Mouse (Mus musculus): ENCODE measurements around the gene Rps6ka3. TPM values are rescaled to one million over a fixed set of nuclear protein-coding genes. Genes with fewer than 3 reads are reported as not detected.

Rps6ka3 gene
- total and polyA plus RNA-seq, 3 experiments: 5.0 to 52.7 (median 15.5) TPM

GRCm38 (mm10) chrX:159255123-159255978, 45.2 kb downstream of the Rps6ka3 start:
- ATAC-seq (ENCODE audit: extremely low read depth, insufficient number of reproducible peaks, low FRiP score, poor library complexity, severe bottlenecking): peak; percentile 68
- peaks cover 3% of the 10 kb centered on the region for H3K4me1 ChIP-seq (ENCODE audit: insufficient read depth, low read depth, low read length)
- no peaks in the 10 kb centered on the region for H3K27me3 ChIP-seq (ENCODE audit: insufficient read depth, low read length)
- H3K36me3 ChIP-seq (replicated peaks): no peaks in the 10 kb centered on the region
- no peaks in the 10 kb centered on the region for H3K9me3 ChIP-seq (replicated peaks)
- no peak for TF ChIP-seq TAL1 (conservative IDR thresholded peaks at IDR 0.05; ENCODE audit: low read depth, low read length)
- 0 out of 2 replicates have a peak, but pooled peaks have one; percentile 7 for TF ChIP-seq CTCF (IDR thresholded peaks at IDR 0.05; ENCODE audit: low read depth, low read length)
- peak overlapping the region; percentile 79 for H3K4me3 ChIP-seq (ENCODE audit: low read depth, low read length)
- DNase-seq (ENCODE audit: low spot score): peak; percentile 75

GRCm38 (mm10) chrX:159256040-159256852, 46.1 kb downstream of the Rps6ka3 start:
- no peak for TF ChIP-seq TAL1 (conservative IDR thresholded peaks at IDR 0.05; ENCODE audit: low read depth, low read length)
- TF ChIP-seq GATA1 (IDR thresholded peaks at IDR 0.05; ENCODE audit: borderline replicate concordance, low read length): no peak
- no peak for TF ChIP-seq POLR2AphosphoS5 (IDR thresholded peaks at IDR 0.05; ENCODE audit: insufficient replicate concordance, low read depth, low read length)
- TF ChIP-seq CTCF (IDR thresholded peaks at IDR 0.05; ENCODE audit: low read depth, low read length): no peak
- peak overlapping the region; percentile 79 for H3K4me3 ChIP-seq (ENCODE audit: low read depth, low read length)
- ATAC-seq (ENCODE audit: extremely low read depth, insufficient number of reproducible peaks, low FRiP score, poor library complexity, severe bottlenecking): no peak
- DNase-seq (ENCODE audit: low spot score): no peak
- H3K27me3 ChIP-seq (ENCODE audit: insufficient read depth, low read length): no peaks in the 10 kb centered on the region
- H3K4me1 ChIP-seq (ENCODE audit: insufficient read depth, low read depth, low read length): peaks cover 3% of the 10 kb centered on the region
- H3K9me3 ChIP-seq (replicated peaks): no peaks in the 10 kb centered on the region
- no peaks in the 10 kb centered on the region for H3K36me3 ChIP-seq (replicated peaks)

GRCm38 (mm10) chrX:159256921-159257421, 46.9 kb downstream of the Rps6ka3 start:
- TF ChIP-seq TAL1 (conservative IDR thresholded peaks at IDR 0.05; ENCODE audit: low read depth, low read length) (no peak), CTCF (IDR thresholded peaks at IDR 0.05; ENCODE audit: low read depth, low read length) (no peak), GATA2 (IDR thresholded peaks at IDR 0.05; ENCODE audit: borderline replicate concordance, low read depth, low read length) (no peak), POLR2AphosphoS5 (IDR thresholded peaks at IDR 0.05; ENCODE audit: insufficient replicate concordance, low read depth, low read length) (no peak), GATA1 (IDR thresholded peaks at IDR 0.05; ENCODE audit: borderline replicate concordance, low read length) (no peak)
- Histone ChIP-seq H3K4me3 (ENCODE audit: low read depth, low read length) (peak overlapping the region; percentile 79), H3K9me3 (replicated peaks) (no peaks in the 10 kb centered on the region), H3K4me1 (ENCODE audit: insufficient read depth, low read depth, low read length) (peaks cover 3% of the 10 kb centered on the region), H3K27me3 (ENCODE audit: insufficient read depth, low read length) (no peaks in the 10 kb centered on the region), H3K36me3 (replicated peaks) (no peaks in the 10 kb centered on the region)
- ATAC-seq (ENCODE audit: extremely low read depth, insufficient number of reproducible peaks, low FRiP score, poor library complexity, severe bottlenecking) (no peak; the same call in 1 of the 2 replicates), DNase-seq (ENCODE audit: low spot score) (peak; percentile 5)

- Histone ChIP-seq H3K27me3 (ENCODE audit: insufficient read depth, low read length) (no peaks in the 10 kb centered on the region), H3K36me3 (replicated peaks) (peaks cover 6% of the 10 kb centered on the region), H3K4me3 (ENCODE audit: low read depth, low read length) (no peak overlapping the region), H3K9me3 (replicated peaks) (no peaks in the 10 kb centered on the region), H3K4me1 (ENCODE audit: insufficient read depth, low read depth, low read length) (no peaks in the 10 kb centered on the region)
- no peak for DNase-seq (ENCODE audit: low spot score)
- ATAC-seq (ENCODE audit: extremely low read depth, insufficient number of reproducible peaks, low FRiP score, poor library complexity, severe bottlenecking): no peak
- no peak for TF ChIP-seq POLR2AphosphoS5 (IDR thresholded peaks at IDR 0.05; ENCODE audit: insufficient replicate concordance, low read depth, low read length)
- no peak for TF ChIP-seq TAL1 (conservative IDR thresholded peaks at IDR 0.05; ENCODE audit: low read depth, low read length)
- TF ChIP-seq GATA2 (IDR thresholded peaks at IDR 0.05; ENCODE audit: borderline replicate concordance, low read depth, low read length): no peak
- peak; percentile 38; the same call in 1 of the 2 replicates for TF ChIP-seq CTCF (IDR thresholded peaks at IDR 0.05; ENCODE audit: low read depth, low read length)
- no peak for TF ChIP-seq GATA1 (IDR thresholded peaks at IDR 0.05; ENCODE audit: borderline replicate concordance, low read length)
Measured at GRCm38 (mm10) chrX:159264681-159265080, 54.6 kb downstream of the Rps6ka3 start.

GRCm38 (mm10) chrX:159269072-159269471, 59.0 kb downstream of the Rps6ka3 start:
- Histone ChIP-seq H3K36me3 (replicated peaks) (peaks cover 6% of the 10 kb centered on the region), H3K4me1 (ENCODE audit: insufficient read depth, low read depth, low read length) (no peaks in the 10 kb centered on the region), H3K27me3 (ENCODE audit: insufficient read depth, low read length) (no peaks in the 10 kb centered on the region), H3K9me3 (replicated peaks) (no peaks in the 10 kb centered on the region), H3K4me3 (ENCODE audit: low read depth, low read length) (no peak overlapping the region)
- DNase-seq (ENCODE audit: low spot score): no peak
- TF ChIP-seq GATA2 (IDR thresholded peaks at IDR 0.05; ENCODE audit: borderline replicate concordance, low read depth, low read length) (no peak), GATA1 (IDR thresholded peaks at IDR 0.05; ENCODE audit: borderline replicate concordance, low read length) (no peak), POLR2AphosphoS5 (IDR thresholded peaks at IDR 0.05; ENCODE audit: insufficient replicate concordance, low read depth, low read length) (no peak), TAL1 (conservative IDR thresholded peaks at IDR 0.05; ENCODE audit: low read depth, low read length) (no peak), CTCF (IDR thresholded peaks at IDR 0.05; ENCODE audit: low read depth, low read length) (no peak)
- peak; percentile 28; the same call in 1 of the 2 replicates for ATAC-seq (ENCODE audit: extremely low read depth, insufficient number of reproducible peaks, low FRiP score, poor library complexity, severe bottlenecking)

- ATAC-seq (ENCODE audit: extremely low read depth, insufficient number of reproducible peaks, low FRiP score, poor library complexity, severe bottlenecking): no peak
- Histone ChIP-seq H3K4me3 (ENCODE audit: low read depth, low read length) (no peak overlapping the region), H3K27me3 (ENCODE audit: insufficient read depth, low read length) (no peaks in the 10 kb centered on the region), H3K36me3 (replicated peaks) (peaks cover 8% of the 10 kb centered on the region), H3K4me1 (ENCODE audit: insufficient read depth, low read depth, low read length) (no peaks in the 10 kb centered on the region), H3K9me3 (replicated peaks) (no peaks in the 10 kb centered on the region)
- DNase-seq (ENCODE audit: low spot score): no peak
- TF ChIP-seq POLR2AphosphoS5 (IDR thresholded peaks at IDR 0.05; ENCODE audit: insufficient replicate concordance, low read depth, low read length): no peak
- TF ChIP-seq GATA1 (IDR thresholded peaks at IDR 0.05; ENCODE audit: borderline replicate concordance, low read length): no peak
- no peak for TF ChIP-seq TAL1 (conservative IDR thresholded peaks at IDR 0.05; ENCODE audit: low read depth, low read length)
- TF ChIP-seq GATA2 (IDR thresholded peaks at IDR 0.05; ENCODE audit: borderline replicate concordance, low read depth, low read length): no peak
- no peak for TF ChIP-seq CTCF (IDR thresholded peaks at IDR 0.05; ENCODE audit: low read depth, low read length)
Measured at GRCm38 (mm10) chrX:159286765-159287164, 76.7 kb downstream of the Rps6ka3 start.
